Mouse (Mus musculus): ENCODE data around the gene Ppp4c.

Gene Ppp4c

DNA sequence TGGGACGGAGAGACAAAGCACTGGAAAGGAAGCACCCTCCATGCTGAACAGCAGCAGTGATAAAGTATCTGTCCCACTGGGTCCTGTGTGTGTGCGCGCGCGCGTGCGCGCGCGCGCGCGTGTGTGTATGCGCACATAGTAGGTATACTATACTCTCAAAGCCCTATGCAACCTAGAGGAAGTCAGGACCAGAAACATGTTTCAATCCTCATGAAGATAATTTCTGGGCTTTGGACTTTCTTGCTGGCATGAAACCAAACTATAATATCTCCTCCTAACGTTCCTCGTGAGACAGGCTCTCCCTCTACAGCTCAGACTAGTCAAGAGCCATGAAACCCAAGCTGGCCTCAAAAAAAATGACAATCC is 8.7 kb upstream of the Ppp4c start:
- no peak for DNase-seq

DNA sequence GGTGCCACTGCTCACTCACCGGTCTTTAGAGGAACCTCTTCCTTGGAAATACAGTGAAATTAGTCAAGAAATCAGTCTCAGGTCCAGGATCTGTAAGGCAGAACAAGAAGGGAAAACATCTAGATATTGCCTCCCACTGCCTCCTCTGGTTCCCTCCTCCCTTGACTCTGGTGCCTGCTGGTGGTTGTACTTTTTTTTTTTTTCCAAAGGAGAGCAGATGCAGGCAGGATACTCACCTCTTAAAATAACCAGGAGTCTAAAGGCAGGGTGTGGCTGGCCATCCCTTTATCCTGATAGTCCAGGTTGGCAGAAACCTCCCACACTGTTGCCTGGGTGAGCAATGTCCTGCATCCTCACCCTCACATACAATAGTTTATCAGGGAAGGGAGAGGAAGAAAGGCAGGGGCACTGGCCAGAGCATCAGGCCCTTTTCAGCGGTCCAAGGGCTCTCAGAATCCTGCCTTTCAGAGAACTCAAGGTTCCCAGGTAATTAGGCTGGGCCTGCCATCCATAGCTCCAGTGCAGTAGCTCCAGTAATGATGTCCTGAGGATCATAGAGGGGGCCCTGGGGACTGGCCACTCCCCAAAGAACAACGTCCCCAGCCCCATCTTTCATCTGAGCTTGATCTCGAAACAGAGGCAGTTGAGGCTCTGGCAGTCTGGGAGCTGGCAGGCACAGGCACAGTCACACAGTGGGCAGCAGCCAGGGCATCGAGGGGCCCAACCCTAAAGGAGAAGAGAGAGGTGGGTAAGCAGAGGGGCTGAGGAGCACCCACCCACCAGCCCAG is 8.2 kb upstream of the Ppp4c start:
- no peak for DNase-seq

DNA sequence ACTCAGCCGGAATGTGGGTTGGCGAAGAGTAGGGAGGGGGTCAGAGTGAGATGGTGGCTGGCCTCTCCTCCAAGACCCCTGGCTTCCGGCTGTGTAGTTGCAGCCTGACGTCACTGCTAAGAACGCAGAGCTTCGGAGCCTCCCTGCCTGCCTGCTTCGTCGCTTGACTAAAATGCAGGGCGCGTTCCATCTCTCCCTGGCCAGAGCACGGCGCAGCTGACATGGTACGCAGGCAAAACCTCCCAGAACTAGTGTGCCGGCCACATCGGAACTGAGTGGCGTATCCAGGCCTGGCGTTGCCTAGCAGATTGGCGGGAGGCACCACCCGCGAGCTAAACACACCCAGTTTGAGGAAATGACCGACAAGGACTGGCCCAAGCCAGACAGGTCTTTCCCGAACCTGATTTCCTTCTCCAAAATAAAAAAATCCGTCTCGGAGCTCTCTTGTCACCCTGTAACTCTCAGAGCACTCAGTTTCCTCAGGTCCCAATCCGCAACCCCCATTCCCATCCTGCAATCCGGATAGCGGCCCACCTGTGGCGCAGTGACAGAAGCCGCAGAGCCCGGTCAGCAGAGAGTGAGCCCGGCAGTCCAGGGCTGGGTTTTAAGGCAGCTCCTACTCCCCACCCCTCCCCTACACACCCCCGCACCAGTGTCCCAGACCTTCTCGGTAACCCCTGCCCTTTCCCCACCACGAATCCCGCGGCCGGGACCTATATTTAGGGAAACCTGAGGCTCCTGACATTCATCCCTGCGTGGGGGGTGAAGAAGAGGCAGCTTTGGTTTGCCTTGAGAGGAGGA is 7.4 kb upstream of the Ppp4c start:
- DNase-seq: no peak

- peak; percentile 97 for DNase-seq
Measured at GRCm38 (mm10) chr7:126799050-126799467, 6.8 kb upstream of the Ppp4c start.

GRCm38 (mm10) chr7:126798127-126799049 is 6.1 kb upstream of the Ppp4c start:
- no peak for DNase-seq

DNA sequence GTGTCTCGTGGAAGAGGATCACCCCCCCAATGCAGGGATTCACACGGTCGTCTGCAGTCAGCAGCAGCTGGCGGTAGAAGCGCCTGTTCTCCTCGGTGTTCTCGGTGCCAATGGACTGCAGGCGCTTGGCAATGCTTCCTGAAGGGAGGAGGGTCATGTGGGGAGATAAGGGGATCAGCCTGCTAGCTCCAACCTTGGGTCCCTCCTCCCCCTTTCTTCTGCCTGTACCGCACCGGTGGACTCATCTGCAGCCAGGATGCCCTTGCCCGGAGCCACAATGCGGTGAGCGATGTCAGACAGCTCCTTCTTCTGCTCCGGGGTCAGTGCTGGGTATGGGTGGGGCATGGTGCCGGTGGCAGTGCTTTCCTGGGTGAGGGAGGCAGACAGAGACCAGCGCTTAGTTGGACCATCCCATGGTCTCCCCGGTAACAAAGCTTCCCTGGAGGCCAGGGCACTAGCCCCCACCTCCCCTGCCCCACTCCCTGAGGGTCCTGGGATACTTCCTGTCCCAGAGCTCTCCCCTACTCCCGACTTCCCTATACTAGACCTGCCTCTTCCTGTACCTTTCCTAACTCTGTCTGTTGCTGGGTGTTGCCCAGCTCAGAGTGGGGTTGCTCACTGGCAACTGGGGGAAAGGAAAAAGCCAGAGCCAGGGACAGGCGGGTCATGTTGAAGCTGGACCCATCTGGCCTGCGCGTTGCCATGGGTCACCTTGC is 5.3 kb upstream of the Ppp4c start, which contains the start of gene Fam57b:
Gene Fam57b, plus strand, starts transcription at position 258 of the 716 bp plus-strand sequence.
- DNase-seq: no peak

GRCm38 (mm10) chr7:126796350-126796932 is 4.1 kb upstream of the Ppp4c start:
- DNase-seq: no peak

DNA sequence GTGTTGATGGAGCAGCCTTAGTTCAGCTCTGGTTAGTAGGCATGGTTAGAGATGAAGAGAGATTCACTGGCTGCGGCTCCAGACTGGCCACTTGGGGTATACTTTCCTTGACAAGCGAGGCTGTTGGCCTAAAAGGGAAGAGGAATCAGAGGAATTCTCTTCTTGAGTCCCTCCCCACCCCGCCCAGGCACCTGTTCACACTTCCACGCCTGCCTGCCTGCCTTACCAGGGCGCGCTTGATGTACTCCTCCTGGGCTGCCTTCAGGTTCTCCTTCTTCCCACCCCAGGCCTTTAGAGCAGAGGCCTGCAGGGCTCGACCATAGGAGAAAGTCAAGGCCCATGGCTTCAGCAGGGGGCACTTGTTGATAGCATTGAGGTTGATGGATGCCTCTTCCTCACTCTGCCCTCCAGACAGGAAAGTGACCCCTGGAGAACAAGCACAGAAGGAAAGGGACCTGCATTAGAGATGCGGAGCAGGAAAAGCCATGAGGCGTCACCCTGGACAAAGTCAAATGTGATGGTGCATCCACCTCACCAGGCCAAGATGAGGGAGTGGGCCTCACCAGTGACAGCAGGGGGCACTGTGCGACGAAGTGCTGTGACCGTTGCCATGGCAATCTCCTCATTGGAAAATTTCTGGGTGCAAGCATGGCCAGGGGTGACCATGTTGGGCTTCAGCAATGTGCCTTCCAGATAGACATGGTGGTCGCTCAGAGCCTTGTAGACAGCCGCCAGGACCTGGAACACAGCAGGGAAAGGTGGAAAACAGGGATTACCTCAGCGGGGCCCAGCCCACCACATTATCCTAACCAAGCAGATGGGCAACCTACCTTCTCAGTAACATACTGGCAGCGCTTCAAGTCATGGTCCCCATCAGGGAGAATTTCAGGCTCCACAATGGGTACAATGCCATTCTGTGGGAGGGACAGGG is 3.4 kb upstream of the Ppp4c start:
- DNase-seq: no peak

- DNase-seq: no peak
Measured at GRCm38 (mm10) chr7:126794271-126794605, 1.9 kb upstream of the Ppp4c start.

DNA sequence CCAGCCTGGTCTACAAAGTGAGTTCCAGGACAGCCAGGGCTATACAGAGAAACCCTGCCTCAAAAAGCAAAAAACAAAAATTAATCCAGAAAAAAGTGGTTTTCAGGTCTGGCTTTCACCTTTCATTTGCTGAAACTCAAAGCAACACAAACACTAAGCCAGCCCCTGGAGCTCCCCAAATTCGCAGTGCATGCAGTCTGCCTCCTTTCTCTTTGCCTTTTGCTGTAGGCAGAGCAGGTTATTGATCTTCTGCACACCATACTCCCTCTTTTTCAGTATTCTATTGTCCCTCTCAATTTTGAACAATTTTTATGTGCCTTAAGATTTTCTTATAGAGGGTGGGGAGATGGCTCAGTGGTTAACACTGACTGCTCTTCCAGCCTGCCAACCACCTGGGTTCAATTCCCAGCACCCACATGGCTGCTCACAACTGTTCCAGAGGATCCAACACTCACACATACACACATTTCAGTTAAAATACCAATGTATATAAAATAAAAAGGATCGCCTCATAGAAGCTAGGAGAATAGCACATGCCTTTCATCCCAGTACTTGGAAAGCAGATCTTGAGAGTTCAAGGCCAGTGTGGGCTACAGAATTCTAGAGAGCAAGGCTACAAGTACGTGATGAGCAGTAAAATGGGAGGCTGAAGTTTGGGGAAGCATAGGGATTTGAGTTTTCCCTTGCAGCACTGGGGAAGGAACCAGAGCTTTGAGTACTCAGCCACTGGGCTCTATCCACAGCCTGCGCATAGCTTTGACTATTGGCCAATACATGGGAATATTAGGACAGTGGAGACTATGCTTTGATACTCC is 1.4 kb upstream of the Ppp4c start:
- DNase-seq: no peak

DNA sequence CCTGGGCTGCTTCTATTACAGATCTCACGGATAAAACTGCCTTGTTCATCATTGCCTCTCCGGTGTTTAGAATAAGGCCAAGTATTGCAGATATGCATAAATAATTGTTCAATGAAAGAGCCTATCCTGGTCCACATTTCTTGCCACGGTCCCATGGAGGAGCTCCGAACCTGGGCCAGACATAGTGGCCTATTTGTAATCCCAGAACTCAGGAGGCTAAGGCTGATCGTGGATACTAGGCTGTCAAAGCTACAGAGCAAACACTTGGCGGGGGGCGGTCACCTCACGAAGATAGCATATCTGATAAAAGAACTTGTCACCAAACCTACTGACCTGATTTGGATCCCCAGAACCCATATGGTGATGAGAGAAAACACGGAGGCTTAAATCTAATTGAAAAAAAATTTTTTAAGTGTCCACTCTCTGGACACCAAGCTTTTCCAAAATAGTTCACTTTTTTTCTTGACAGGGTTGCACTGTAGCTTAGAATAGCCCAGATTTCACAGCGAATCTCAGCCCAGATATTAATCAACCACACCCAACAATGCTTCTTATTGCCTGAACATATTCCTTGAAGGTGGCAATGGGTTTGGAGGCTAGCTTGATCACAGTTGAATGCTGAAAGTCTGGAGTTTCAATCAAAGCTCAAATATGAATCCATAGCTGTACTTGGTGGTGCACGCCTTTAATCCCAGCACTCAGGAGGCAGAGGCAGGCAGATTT is 586 bp upstream of the Ppp4c start:
- no peak for DNase-seq

GRCm38 (mm10) chr7:126789141-126789540 is 3.2 kb downstream of the Ppp4c start:
- no peak for DNase-seq

GRCm38 (mm10) chr7:126786142-126786541 is 6.2 kb downstream of the Ppp4c start:
- DNase-seq: no peak

DNA sequence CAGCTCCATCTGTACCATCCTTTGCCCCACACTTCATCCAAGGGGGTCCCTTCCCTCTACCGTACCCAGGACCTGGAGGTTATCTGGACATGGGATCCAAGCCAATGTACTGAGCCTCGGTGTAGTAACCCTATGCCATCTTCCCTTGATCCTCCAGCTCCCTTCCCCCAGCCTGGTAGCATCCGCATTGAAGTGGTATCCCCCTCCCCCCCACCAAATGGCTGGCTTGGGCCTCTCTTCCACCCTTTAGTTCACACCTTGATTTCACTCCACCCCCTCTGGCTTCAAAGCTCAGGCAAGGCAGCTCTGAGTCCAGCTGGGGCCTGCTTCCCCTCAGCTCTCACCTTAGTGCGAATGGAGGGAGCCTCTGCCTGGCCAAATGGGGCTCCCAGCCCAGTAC is 7.2 kb downstream of the Ppp4c start:
- DNase-seq: no peak

- no peak for DNase-seq
Measured at GRCm38 (mm10) chr7:126784469-126784868, 7.8 kb downstream of the Ppp4c start.

DNA sequence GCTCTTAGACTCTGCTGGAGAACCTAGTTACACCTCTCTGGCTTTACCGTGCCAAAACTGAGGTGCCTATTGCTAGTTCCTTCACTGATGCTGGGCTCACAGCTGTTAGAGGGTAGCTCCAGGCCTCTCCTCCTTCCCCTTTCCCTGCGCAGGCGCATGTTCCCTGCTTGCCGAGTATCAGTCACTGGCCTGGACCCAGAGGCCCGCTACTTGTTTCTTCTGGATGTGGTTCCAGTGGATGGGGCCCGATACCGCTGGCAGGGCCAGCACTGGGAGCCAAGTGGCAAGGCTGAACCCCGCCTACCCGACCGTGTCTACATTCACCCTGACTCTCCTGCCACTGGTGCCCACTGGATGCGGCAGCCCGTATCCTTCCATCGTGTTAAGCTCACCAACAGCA is 9.6 kb downstream of the Ppp4c start:
- DNase-seq: no peak

DNA sequence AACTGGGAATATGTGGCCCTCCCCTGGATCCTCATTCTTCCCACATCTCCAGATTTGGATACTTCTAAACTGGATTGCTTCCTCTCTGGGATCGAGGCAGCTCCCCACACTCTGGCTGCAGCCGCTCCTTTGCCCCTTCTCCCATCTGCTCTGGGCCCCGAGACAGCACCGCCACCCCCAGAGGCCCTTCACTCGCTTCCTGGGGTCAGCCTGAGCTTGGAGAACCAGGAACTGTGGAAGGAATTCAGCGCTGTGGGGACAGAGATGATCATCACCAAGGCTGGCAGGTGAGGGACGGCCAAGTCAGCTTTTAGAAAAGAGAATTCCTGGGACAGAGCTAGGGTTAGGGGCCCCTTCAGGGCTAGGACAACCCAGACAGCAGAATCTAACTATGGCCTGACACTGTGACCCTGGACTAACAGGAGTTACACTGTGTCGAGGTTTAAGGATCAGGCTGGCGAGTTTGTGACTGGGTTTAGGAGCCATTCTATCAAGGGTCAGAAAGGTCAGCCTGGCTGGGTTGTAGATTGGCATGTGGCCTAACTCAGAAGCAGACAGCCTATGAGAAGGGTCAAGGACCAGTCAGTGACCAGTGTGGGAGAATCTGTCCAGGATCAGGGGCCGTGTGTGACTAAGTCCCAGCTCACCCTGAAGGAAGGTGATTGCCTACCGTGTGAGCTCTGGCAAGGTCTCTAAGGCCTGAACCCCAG is 10.5 kb downstream of the Ppp4c start:
- DNase-seq: no peak

DNA sequence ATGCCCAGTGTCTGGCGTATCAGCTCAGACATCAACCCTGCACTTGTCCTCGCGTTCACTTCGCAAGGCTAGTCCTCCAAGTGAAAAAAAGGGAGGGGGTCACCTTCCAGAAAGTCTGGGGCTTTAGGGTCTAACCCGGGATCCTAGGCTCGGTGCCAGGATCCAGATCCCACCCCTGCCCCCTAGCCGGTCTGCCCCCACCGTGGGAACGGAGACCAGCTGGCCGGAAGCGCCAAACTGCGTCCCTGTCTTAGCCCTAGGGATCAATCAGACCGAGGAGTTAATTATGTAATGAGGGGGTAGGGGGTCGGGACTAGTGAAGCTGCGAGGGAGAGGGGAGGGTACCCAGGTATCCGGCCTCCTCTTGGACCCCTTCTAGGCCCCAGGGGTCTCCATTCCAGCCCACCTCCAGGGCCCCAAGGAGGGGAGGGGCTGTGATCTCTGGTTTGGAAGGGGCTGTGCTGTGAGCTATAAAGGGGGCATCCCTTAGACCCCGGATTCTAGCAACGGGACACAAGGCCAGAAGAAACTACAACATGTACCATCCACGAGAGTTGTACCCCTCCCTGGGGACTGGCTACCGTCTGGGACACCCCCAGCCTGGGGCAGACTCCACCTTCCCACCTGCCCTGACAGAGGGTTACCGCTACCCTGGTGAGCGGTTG is 11.2 kb downstream of the Ppp4c start, which contains the start of gene Tbx6:
Gene Tbx6, plus strand, starts transcription at position 513 of the 665 bp plus-strand sequence.
- DNase-seq: no peak
